Mouse (Mus musculus) testis, adult 2 months (tissue): ENCODE measurements around the gene Mfrp. TPM values are rescaled to one million over a fixed set of nuclear protein-coding genes. Genes with fewer than 3 reads are reported as not detected.
A peak's percentile ranks its signal among the peaks of the same experiment; 100 is the strongest.

Experiments
- H3K27ac ChIP-seq: fragments of 200-500 bp; 2 replicates; pipeline ENCODE4 v1.5.1; 2012; ENCODE audit warnings: low read depth, low read length; ENCODE audit not compliant: control insufficient read depth, insufficient read depth
- H3K27me3 ChIP-seq: fragments of 200-500 bp; 2 replicates; pipeline ENCODE4 v1.6.1; 2012; ENCODE audit warnings: mild to moderate bottlenecking, low read length, moderate library complexity; ENCODE audit not compliant: control insufficient read depth, insufficient read depth
- H3K36me3 ChIP-seq: fragments of 200-500 bp; 2 replicates; pipeline ENCODE4 v1.6.1; 2012; ENCODE audit warnings: mild to moderate bottlenecking, low read length; ENCODE audit not compliant: control insufficient read depth, insufficient read depth
- H3K4me1 ChIP-seq: fragments of 200-500 bp; 2 replicates; pipeline ENCODE4 v1.6.1; 2012; ENCODE audit warnings: low read length; ENCODE audit not compliant: control insufficient read depth, insufficient read depth
- H3K4me3 ChIP-seq: fragments of 200-500 bp; 2 replicates; pipeline ENCODE4 v1.5.1; 2012; ENCODE audit warnings: low read depth, mild to moderate bottlenecking, low read length, moderate library complexity, mixed read lengths; ENCODE audit not compliant: control insufficient read depth
- CTCF ChIP-seq: fragments of 200-500 bp; IDR thresholded peaks from 2 replicates; pipeline ENCODE4 v1.5.1; 2012; ENCODE audit warnings: low read depth, mild to moderate bottlenecking, inconsistent platforms, low read length, moderate library complexity; ENCODE audit not compliant: control insufficient read depth, insufficient read depth, insufficient replicate concordance
- POLR2A ChIP-seq: fragments of 200-500 bp; IDR thresholded peaks from 2 replicates; pipeline ENCODE4 v1.6.1; 2012; ENCODE audit warnings: low read depth, mild to moderate bottlenecking, inconsistent platforms, low read length, moderate library complexity; ENCODE audit not compliant: control insufficient read depth
- polyA plus RNA-seq: library from polyadenylated mRNA; depleted of rRNA; stranded (reverse); fragments of >200 nt; gene quantifications from 2 replicates; pipeline ENCODE4 v1.2.3, GENCODE M21; 2012

Mfrp gene
- polyA plus RNA-seq, 1 experiment, result 1.4 TPM

DNA sequence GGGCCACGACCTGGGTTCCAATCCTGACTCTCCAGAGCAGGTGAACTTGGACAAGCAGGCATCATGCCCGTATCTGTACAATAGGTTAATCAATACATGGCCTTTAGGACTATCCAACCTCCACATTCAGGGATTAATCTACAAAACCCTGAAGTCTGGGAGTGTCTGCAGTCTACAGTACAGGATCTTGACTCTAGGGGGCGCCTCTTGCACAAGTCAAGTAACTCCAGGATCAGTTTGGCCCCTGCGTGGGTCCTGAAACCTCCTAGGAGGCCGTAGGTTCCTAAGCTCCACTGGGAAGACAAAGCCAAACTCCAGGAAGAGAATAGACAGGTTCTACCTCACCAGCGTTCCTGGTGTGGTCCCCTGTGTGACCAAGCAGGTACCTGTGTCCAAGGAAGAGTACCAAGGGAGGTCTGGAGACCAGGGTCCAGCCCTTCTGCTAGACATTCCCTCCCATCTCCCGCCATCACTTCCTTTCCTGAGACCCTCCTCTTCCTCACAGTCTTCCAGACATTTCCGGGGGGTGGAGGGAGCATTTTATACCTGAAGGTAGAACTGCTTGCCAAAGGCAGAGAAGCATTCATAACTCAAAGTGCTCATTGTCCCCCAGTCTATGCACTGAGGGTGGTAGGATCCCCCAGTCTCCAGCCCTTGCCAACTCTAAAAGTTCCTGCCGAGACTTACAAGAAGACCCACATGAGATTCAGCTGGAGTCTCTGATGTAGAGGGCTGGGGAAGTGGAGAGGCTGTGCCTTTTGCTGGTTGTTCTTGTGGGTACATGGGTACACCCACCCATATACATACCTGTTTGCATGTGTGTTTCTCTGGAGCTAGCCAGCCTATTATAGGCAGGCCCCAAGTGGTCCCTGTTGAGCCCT lies 26.9 kb upstream of the Mfrp start:
- H3K4me1 ChIP-seq, result peaks cover 7% of the 10 kb centered on the region
- H3K27ac ChIP-seq, result no peak overlapping the region
- H3K36me3 ChIP-seq, result no peaks in the 10 kb centered on the region

DNA sequence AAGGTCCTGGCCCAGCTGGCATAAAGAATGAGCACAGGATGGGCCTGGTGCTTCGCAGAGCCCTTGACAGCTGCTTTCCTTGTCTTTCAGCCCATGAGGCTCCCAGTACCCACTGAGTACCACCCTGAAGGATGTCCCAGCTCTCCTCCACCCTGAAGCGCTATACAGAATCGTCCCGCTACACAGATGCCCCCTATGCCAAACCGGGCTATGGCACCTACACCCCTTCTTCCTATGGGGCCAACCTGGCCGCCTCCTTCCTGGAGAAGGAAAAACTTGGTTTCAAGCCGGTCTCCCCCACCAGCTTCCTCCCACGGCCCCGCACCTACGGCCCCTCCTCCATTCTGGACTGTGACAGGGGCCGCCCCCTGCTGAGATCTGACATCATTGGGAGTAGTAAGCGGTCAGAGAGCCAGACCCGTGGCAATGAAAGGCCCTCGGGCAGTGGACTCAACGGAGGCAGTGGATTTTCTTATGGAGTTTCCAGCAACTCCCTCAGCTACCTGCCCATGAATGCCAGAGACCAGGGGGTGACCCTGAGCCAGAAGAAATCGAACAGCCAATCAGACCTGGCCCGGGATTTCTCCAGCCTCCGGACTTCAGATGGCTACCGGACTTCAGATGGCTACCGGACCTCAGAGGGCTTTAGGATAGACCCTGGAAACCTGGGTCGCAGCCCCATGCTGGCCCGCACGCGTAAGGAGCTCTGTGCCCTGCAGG lies 26.1 kb upstream of the Mfrp start:
- H3K4me3 ChIP-seq, result peak overlapping the region; percentile 9; the same call in 1 of the 2 replicates
- H3K27me3 ChIP-seq, result no peaks in the 10 kb centered on the region
- no peak overlapping the region for H3K27ac ChIP-seq
- H3K36me3 ChIP-seq, result no peaks in the 10 kb centered on the region
- H3K4me1 ChIP-seq, result peaks cover 11% of the 10 kb centered on the region
- TF ChIP-seq CTCF (no peak), POLR2A (peak; percentile 18)

More for the DNA sequence above, 26.9 kb upstream of the Mfrp start:
- no peaks in the 10 kb centered on the region for H3K27me3 ChIP-seq
- H3K4me3 ChIP-seq, result peak overlapping the region; percentile 9; the same call in 1 of the 2 replicates
- TF ChIP-seq POLR2A (no peak), CTCF (no peak)

DNA sequence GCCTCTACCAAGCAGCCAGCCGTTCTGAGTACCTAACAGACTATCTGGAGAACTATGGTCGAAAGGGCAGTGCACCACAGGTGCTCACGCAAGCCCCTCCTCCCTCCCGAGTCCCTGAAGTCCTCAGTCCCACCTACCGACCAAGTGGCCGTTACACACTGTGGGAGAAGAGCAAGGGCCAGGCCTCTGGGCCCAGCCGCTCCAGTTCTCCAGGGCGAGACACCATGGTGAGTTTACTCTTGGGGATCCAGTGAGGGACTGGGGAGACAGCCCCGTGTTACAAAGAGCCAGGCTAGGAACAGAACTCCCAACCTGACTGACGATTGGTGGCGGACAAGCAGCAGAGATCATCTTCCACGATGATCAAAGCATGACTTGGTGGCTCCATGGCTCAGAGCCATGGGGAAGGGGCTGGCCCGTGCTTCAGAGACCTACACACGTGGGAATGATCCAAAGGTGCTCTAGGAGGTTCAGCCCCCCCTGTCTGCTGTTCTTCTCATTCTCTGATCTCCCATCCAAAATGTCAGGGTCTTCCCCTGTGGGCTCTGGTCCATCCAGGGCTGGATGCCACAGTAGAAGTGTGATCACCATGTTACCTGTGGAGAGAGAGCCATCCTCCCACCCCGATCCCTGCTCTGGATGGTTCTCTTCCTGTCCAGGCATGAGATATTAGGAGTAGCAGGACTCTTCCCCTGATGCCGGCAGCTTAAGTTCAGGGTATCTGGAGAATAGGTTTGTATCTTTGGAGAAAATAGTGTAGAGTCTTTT lies 25.3 kb upstream of the Mfrp start:
- no peak for TF ChIP-seq CTCF
- no peak for TF ChIP-seq POLR2A

DNA sequence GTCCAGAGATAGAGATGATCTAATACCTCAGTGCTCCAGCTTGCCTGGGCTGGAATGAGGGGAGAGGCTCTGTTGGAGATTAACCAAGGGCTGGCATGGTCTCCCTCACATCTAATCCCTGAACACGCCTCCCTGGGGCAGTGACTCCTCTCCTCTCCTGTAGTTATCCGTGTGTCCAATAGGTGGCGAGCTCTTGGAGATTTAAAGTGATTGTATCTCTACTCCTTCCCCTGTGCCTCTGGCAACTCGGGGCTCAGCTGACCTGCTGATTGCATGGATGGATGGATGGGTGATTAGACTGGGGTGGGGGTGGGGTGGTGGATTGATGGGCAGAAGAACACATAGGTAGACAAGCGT lies 24.8 kb upstream of the Mfrp start:
- H3K27ac ChIP-seq, result no peak overlapping the region
- H3K4me1 ChIP-seq, result peaks cover 11% of the 10 kb centered on the region
- H3K36me3 ChIP-seq, result no peaks in the 10 kb centered on the region
- H3K4me3 ChIP-seq, result no peak overlapping the region
- no peaks in the 10 kb centered on the region for H3K27me3 ChIP-seq
- TF ChIP-seq POLR2A (no peak), CTCF (peak; percentile 42; the same call in 1 of the 2 replicates)

More for the DNA sequence above, 25.3 kb upstream of the Mfrp start:
- Histone ChIP-seq H3K4me1 (peaks cover 11% of the 10 kb centered on the region), H3K36me3 (no peaks in the 10 kb centered on the region), H3K27ac (no peak overlapping the region), H3K4me3 (no peak overlapping the region), H3K27me3 (no peaks in the 10 kb centered on the region)

DNA sequence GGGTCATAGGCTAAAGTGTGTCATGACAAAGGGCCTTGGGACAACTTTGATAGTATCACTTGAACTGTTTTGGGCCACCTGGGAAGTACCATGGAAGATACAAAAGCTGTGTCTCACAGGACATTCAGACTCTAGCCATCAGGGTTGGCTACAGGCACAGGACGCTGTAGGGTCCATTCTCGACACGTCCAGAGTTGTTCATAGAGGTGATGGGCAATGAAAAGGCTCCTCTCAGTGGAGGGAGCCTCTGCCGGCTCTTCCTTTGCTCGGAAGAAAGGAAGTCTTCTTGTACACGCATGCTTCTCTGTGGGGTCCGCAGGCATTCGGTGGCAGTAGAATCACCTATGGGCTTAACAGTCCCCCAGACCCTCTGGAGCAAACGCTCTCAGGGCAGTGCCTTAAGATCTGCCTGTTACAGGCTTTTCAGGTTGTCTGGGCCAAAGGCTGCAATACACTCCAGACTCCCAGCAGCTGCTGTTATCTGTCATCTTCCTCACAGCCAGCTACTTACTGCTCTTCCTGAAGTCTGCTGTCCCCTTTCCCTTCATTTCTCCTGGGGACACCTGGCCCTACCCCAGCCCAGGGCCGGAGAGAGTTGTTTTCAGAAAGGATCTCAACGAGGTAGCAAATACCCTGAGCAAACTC lies 24.1 kb upstream of the Mfrp start:
- Histone ChIP-seq H3K4me1 (peaks cover 9% of the 10 kb centered on the region), H3K4me3 (no peak overlapping the region), H3K27me3 (no peaks in the 10 kb centered on the region), H3K27ac (no peak overlapping the region), H3K36me3 (no peaks in the 10 kb centered on the region)
- no peak for TF ChIP-seq CTCF

DNA sequence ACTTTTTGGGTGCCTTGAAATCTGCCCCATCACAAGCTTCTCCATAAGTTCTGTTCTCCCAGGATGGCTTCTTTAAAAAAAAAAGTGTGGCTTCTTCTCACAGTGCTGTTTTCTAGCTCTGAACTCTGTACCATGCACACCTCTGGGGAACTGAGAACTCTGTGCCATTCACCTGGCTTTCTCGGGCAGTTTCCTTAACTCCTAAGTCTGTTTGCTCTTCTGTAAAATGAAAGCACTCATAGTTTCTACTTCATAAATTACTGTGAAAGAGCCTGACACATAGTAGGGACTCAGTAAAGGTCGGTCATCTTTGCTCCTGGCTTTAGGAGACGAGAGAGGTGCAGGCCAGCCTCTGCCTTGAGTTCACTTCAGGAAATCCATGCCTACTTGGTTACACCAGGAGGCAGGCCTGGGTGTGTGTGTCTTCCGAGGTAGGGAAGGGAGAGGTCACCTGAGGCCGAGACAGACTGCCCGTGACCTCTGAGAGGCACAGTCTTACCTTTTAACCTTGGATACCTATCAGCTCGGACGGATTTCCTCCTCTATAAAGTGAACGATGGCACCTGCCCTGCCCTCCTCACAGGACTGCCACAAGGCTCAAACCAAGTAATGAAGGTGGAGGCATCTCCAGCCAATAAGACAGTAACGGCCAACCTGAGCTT lies 23.3 kb upstream of the Mfrp start:
- no peaks in the 10 kb centered on the region for H3K27me3 ChIP-seq
- H3K4me3 ChIP-seq, result no peak overlapping the region
- H3K4me1 ChIP-seq, result peaks cover 7% of the 10 kb centered on the region
- no peaks in the 10 kb centered on the region for H3K36me3 ChIP-seq
- no peak overlapping the region for H3K27ac ChIP-seq
- TF ChIP-seq CTCF (no peak), POLR2A (no peak)
